Mouse (Mus musculus): ENCODE results near the gene Vps37c. TPM values are rescaled to one million over a fixed set of nuclear protein-coding genes. Genes with fewer than 3 reads are reported as not detected.

The Vps37c gene
- polyA plus RNA-seq, 2 experiments = 6.0 to 9.3 TPM

- 32% methylated on average over 9 of the region's 9 CpGs for WGBS (ENCODE audit: insufficient replicate concordance)
- H3K36me3 ChIP-seq (replicated peaks; ENCODE audit: control insufficient read depth, insufficient read depth, low read depth) = no peaks in the 10 kb centered on the region
- DNase-seq (ENCODE audit: low read depth in 3 of 3, low spot score in 3 of 3) (no peak), ATAC-seq (ENCODE audit: insufficient read depth) (no peak)
- H3K27me3 ChIP-seq (ENCODE audit: control insufficient read depth, insufficient read depth, low read length) = no peaks in the 10 kb centered on the region
- H3K9me3 ChIP-seq (ENCODE audit: control insufficient read depth, low read length) = no peaks in the 10 kb centered on the region
- H3K4me1 ChIP-seq (replicated peaks; ENCODE audit: control insufficient read depth in 2 of 2, insufficient read depth in 2 of 2, low read length in 1 of 2) = peaks cover 29 to 59% of the 10 kb centered on the region in 2 experiments
- no peak overlapping the region; the same call in 1 of the 2 replicates for H3K27ac ChIP-seq
- 0 out of 2 replicates have a peak overlapping the region, but pooled peaks have one; percentile 13 for H3K9ac ChIP-seq (replicated peaks)
- H3K4me3 ChIP-seq (ENCODE audit: insufficient read depth in 1 of 2, low read depth in 2 of 2, low read length in 2 of 2) = no peak overlapping the region
- TF ChIP-seq EP300 (IDR thresholded peaks at IDR 0.05; ENCODE audit: low read depth) (no peak), CTCF (IDR thresholded peaks at IDR 0.05; ENCODE audit: low read depth) (no peak)
- peak overlapping the region; percentile 1 for H3K4me2 ChIP-seq (ENCODE audit: low read depth)
Observed at GRCm38 (mm10) chr19:10698131-10698991, 9.8 kb downstream of the Vps37c start.

GRCm38 (mm10) chr19:10699851-10700250 is 11.3 kb downstream of the Vps37c start:
- peak overlapping the region; percentile 2 for H3K9ac ChIP-seq (replicated peaks)
- ATAC-seq (ENCODE audit: insufficient read depth) = peak; percentile 55; the same call in 1 of the 2 replicates

GRCm38 (mm10) chr19:10701013-10701726 is 12.6 kb downstream of the Vps37c start:
- Histone ChIP-seq H3K27me3 (ENCODE audit: control insufficient read depth, insufficient read depth, low read length) (no peaks in the 10 kb centered on the region), H3K27ac (no peak overlapping the region), H3K9me3 (ENCODE audit: control insufficient read depth, low read length) (no peaks in the 10 kb centered on the region), H3K36me3 (replicated peaks; ENCODE audit: control insufficient read depth, insufficient read depth, low read depth) (no peaks in the 10 kb centered on the region), H3K4me2 (ENCODE audit: low read depth) (no peak overlapping the region), H3K9ac (replicated peaks) (no peak overlapping the region), H3K4me1 (replicated peaks; ENCODE audit: control insufficient read depth in 2 of 2, insufficient read depth in 2 of 2, low read length in 1 of 2) (peaks cover 25 to 47% of the 10 kb centered on the region in 2 experiments), H3K4me3 (ENCODE audit: insufficient read depth in 1 of 2, low read depth in 2 of 2, low read length in 2 of 2) (no peak overlapping the region)
- TF ChIP-seq EP300 (IDR thresholded peaks at IDR 0.05; ENCODE audit: low read depth) = no peak
- no peak for TF ChIP-seq CTCF (IDR thresholded peaks at IDR 0.05; ENCODE audit: low read depth)
- 66% methylated on average over 6 of the region's 6 CpGs for WGBS (ENCODE audit: insufficient replicate concordance)
- ATAC-seq (ENCODE audit: insufficient read depth) (no peak), DNase-seq (ENCODE audit: low read depth in 3 of 3, low spot score in 3 of 3) (no peak)

More at GRCm38 (mm10) chr19:10699851-10700250, 11.3 kb downstream of the Vps37c start:
- DNase-seq (ENCODE audit: low read depth in 3 of 3, low spot score in 3 of 3) = no peak
- Histone ChIP-seq H3K4me1 (replicated peaks; ENCODE audit: control insufficient read depth in 2 of 2, insufficient read depth in 2 of 2, low read length in 1 of 2) (peaks cover 29 to 53% of the 10 kb centered on the region in 2 experiments), H3K9me3 (ENCODE audit: control insufficient read depth, low read length) (no peaks in the 10 kb centered on the region), H3K4me2 (ENCODE audit: low read depth) (peak overlapping the region; percentile 25), H3K27me3 (ENCODE audit: control insufficient read depth, insufficient read depth, low read length) (no peaks in the 10 kb centered on the region), H3K4me3 (ENCODE audit: insufficient read depth in 1 of 2, low read depth in 2 of 2, low read length in 2 of 2) (no peak overlapping the region), H3K27ac (no peak overlapping the region; the same call in none of the 2 replicates), H3K36me3 (replicated peaks; ENCODE audit: control insufficient read depth, insufficient read depth, low read depth) (no peaks in the 10 kb centered on the region)
- WGBS (ENCODE audit: insufficient replicate concordance) = 20% methylated on average over 9 of the region's 9 CpGs
- TF ChIP-seq EP300 (IDR thresholded peaks at IDR 0.05; ENCODE audit: low read depth) = no peak
- TF ChIP-seq CTCF (IDR thresholded peaks at IDR 0.05; ENCODE audit: low read depth) = no peak

- DNase-seq (ENCODE audit: low read depth in 3 of 3, low spot score in 3 of 3) (no peak), ATAC-seq (ENCODE audit: insufficient read depth) (no peak)
- H3K4me3 ChIP-seq (ENCODE audit: insufficient read depth in 1 of 2, low read depth in 2 of 2, low read length in 2 of 2) = no peak overlapping the region
- H3K9ac ChIP-seq (replicated peaks) = no peak overlapping the region
- no peaks in the 10 kb centered on the region; the same call in 1 of the 2 replicates for H3K36me3 ChIP-seq (replicated peaks; ENCODE audit: control insufficient read depth, insufficient read depth, low read depth)
- no peak overlapping the region for H3K27ac ChIP-seq
- H3K27me3 ChIP-seq (ENCODE audit: control insufficient read depth, insufficient read depth, low read length) = no peaks in the 10 kb centered on the region
- H3K4me2 ChIP-seq (ENCODE audit: low read depth) = no peak overlapping the region
- no peaks in the 10 kb centered on the region for H3K9me3 ChIP-seq (ENCODE audit: control insufficient read depth, low read length)
- 73% methylated on average over 8 of the region's 8 CpGs for WGBS (ENCODE audit: insufficient replicate concordance)
- H3K4me1 ChIP-seq (replicated peaks; ENCODE audit: control insufficient read depth in 2 of 2, insufficient read depth in 2 of 2, low read length in 1 of 2) = peaks cover 23 to 42% of the 10 kb centered on the region in 2 experiments
- no peak for TF ChIP-seq CTCF (IDR thresholded peaks at IDR 0.05; ENCODE audit: low read depth)
- TF ChIP-seq EP300 (IDR thresholded peaks at IDR 0.05; ENCODE audit: low read depth) = no peak
Observed at GRCm38 (mm10) chr19:10702125-10702524, 13.6 kb downstream of the Vps37c start.

GRCm38 (mm10) chr19:10703470-10703869 is 14.9 kb downstream of the Vps37c start:
- DNase-seq (ENCODE audit: low read depth in 3 of 3, low spot score in 3 of 3) = no peak
- no peak overlapping the region for H3K4me3 ChIP-seq (ENCODE audit: insufficient read depth in 1 of 2, low read depth in 2 of 2, low read length in 2 of 2)
- ATAC-seq (ENCODE audit: insufficient read depth) = no peak
- no peaks in the 10 kb centered on the region for H3K9me3 ChIP-seq (ENCODE audit: control insufficient read depth, low read length)
- 61% methylated on average over 8 of the region's 8 CpGs for WGBS (ENCODE audit: insufficient replicate concordance)
- H3K4me1 ChIP-seq (replicated peaks; ENCODE audit: control insufficient read depth in 2 of 2, insufficient read depth in 2 of 2, low read length in 1 of 2) = peaks cover 16 to 29% of the 10 kb centered on the region in 2 experiments
- no peak for TF ChIP-seq EP300 (IDR thresholded peaks at IDR 0.05; ENCODE audit: low read depth)
- H3K4me2 ChIP-seq (ENCODE audit: low read depth) = no peak overlapping the region
- H3K9ac ChIP-seq (replicated peaks) = no peak overlapping the region
- no peak overlapping the region for H3K27ac ChIP-seq
- H3K36me3 ChIP-seq (replicated peaks; ENCODE audit: control insufficient read depth, insufficient read depth, low read depth) = no peaks in the 10 kb centered on the region; the same call in 1 of the 2 replicates
- no peaks in the 10 kb centered on the region for H3K27me3 ChIP-seq (ENCODE audit: control insufficient read depth, insufficient read depth, low read length)
